Mouse (Mus musculus): ENCODE measurements around the gene Lrrc75a. TPM values are rescaled to one million over a fixed set of nuclear protein-coding genes. Genes with fewer than 3 reads are reported as not detected.

Lrrc75a gene
- total RNA-seq, 1 experiment from 2014 or later = 1.3 TPM

DNA sequence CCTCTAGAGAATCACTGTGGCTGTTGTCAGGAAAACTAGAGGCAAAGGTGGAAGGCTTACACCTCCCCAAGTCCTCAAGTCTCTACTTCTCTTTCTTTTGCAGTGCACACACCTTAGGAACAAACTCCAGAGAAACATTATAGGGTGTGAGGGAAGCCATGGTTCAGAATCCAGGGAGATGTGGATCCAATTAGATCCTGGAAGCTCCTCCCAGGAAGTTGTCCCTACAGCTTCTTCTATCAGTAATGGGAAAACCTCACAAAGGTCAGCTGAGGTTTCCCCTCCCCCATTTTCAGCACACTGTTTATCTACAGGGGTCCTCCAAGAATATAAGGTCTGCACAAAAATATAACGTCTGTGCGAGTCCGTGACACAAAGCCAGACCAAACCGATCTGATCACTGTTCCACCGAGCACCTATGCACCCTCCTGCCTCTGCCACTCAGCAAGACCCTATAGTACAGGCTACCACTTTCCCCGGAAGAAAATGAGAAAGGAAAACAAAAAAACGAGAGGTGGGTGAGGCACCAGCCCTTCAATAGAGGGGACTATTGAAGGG, 1.3 kb downstream of the Lrrc75a start:
- ATAC-seq (replicated peaks; ENCODE audit: insufficient number of reproducible peaks, low FRiP score, low TSS enrichment, poor library complexity, severe bottlenecking) = no peak

DNA sequence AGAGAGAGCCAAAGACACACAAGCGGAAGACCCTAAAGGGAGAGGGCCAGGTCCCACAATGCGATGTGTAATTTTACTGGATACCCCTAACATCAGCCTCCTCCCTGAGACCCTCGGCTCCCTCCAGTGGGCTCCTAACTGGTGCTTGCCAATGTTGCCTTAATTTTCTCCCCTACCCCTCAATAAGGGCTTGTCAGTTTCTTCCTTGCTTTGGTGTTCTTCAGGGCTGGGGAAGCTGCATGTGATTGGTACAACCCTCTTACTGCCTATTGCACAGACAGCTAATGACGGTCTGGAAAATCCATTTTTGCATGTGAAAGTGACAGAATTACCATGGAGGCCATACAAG, 1.9 kb downstream of the Lrrc75a start:
- ATAC-seq (replicated peaks; ENCODE audit: insufficient number of reproducible peaks, low FRiP score, low TSS enrichment, poor library complexity, severe bottlenecking) = no peak

DNA sequence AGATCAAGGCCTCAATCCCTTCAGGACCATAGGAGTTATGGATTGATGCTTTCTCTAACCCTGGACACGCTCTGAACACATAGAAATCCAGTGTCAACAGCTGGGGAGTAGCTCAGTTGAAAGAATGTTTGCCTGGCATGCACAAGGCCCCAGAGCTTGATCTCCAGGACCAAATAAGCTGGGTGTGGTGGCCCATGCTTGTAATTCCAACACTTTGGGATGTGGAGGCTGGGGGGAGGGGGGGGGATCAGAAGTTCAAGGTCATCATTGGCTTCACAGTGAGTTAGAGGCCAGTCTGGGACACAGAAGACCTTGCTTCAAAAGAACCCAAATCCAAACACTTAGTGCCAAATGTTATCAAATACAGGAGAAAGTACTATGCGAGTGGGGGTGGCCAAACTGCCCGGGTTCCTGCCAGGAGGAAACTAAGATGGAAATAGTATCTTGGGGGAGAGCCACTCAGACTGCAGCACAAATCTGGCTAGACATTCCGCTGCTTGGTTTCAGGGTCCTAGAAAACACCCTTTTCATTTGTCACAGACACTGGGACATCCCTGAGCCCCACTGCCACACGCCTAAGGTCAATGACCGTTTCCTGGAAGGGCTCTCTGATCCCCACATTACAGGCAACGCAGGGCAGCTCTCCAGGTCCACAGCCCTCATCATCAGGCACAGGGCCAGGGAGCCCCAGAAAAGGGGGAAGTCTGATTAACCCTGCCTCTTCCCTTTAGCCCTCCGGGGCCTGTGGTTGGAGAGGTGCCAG, 2.4 kb downstream of the Lrrc75a start:
- peak; percentile 41; the same call in 1 of the 2 replicates for ATAC-seq (replicated peaks; ENCODE audit: insufficient number of reproducible peaks, low FRiP score, low TSS enrichment, poor library complexity, severe bottlenecking)

- no peak for ATAC-seq (replicated peaks; ENCODE audit: insufficient number of reproducible peaks, low FRiP score, low TSS enrichment, poor library complexity, severe bottlenecking)
Measured at GRCm38 (mm10) chr11:62645337-62645675, 3.0 kb downstream of the Lrrc75a start.

- no peak for ATAC-seq (replicated peaks; ENCODE audit: insufficient number of reproducible peaks, low FRiP score, low TSS enrichment, poor library complexity, severe bottlenecking)
Measured at GRCm38 (mm10) chr11:62644602-62645336, 3.6 kb downstream of the Lrrc75a start.

GRCm38 (mm10) chr11:62643681-62644363, 4.5 kb downstream of the Lrrc75a start:
- ATAC-seq (replicated peaks; ENCODE audit: insufficient number of reproducible peaks, low FRiP score, low TSS enrichment, poor library complexity, severe bottlenecking) = no peak

GRCm38 (mm10) chr11:62643011-62643631, 5.2 kb downstream of the Lrrc75a start:
- ATAC-seq (replicated peaks; ENCODE audit: insufficient number of reproducible peaks, low FRiP score, low TSS enrichment, poor library complexity, severe bottlenecking) = no peak

GRCm38 (mm10) chr11:62642023-62642844, 6.1 kb downstream of the Lrrc75a start:
- ATAC-seq (replicated peaks; ENCODE audit: insufficient number of reproducible peaks, low FRiP score, low TSS enrichment, poor library complexity, severe bottlenecking) = no peak

DNA sequence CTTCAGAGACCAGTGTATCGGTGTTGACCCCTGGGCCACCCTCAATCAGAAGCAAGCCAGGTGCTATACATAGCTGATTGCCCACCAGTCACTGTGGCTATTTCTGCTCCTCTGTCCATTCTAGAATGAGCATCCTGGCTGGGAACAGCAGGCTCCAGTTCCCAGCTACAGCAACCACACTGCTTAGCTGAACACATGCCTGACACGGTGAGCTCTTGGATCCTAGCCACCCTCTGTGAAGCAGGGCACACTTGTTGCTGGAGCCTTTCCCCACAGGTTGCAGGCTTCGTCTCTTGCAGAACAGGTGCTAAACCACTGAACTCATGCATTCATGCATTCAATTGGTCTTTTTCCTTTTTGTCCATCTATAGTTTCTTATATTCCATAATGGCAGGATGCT, 7.9 kb downstream of the Lrrc75a start:
- ATAC-seq (replicated peaks; ENCODE audit: insufficient number of reproducible peaks, low FRiP score, low TSS enrichment, poor library complexity, severe bottlenecking) = no peak

- ATAC-seq (replicated peaks; ENCODE audit: insufficient number of reproducible peaks, low FRiP score, low TSS enrichment, poor library complexity, severe bottlenecking) = no peak
Measured at GRCm38 (mm10) chr11:62638402-62638801, 9.9 kb downstream of the Lrrc75a start.

DNA sequence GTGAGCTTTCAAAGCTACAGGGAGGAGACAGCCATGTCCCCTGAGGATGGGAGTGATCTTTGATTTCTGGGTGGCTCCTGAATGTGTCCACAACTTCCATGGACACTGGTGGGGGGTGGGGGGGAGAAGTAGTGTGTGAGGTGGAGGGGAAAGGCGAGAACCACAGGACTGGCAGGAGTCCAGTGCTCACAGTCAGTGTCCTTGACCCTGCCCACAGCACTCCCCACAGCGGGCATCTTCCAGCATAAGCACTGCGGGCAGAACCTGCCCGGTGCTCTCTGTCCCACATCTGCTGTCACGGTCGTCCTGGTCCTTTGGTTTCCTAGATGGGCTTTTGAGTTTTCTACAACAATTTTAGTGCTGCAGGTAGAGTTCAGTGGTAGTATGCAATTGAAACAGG, 10.5 kb downstream of the Lrrc75a start:
- no peak for ATAC-seq (replicated peaks; ENCODE audit: insufficient number of reproducible peaks, low FRiP score, low TSS enrichment, poor library complexity, severe bottlenecking)

- ATAC-seq (replicated peaks; ENCODE audit: insufficient number of reproducible peaks, low FRiP score, low TSS enrichment, poor library complexity, severe bottlenecking) = no peak
Measured at GRCm38 (mm10) chr11:62637401-62637800, 10.9 kb downstream of the Lrrc75a start.

DNA sequence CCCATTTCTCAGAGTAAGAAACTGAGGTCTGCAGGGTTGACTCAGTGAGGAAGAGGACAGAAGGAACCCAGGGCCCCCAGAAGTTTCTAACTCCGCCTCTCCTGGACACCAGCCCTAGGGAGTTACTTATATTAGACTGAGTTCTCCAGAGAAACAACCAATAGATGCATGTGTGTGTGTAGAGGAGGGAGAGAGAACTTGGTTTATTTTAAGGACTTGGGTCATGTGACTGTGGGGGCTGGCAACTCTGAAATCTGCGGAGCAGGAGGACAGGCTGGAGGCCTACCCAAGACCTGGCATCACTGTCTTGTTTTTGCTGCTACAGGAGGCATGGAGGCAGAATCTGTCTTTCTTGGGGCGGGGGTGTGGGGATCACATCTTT, 11.5 kb downstream of the Lrrc75a start:
- no peak for ATAC-seq (replicated peaks; ENCODE audit: insufficient number of reproducible peaks, low FRiP score, low TSS enrichment, poor library complexity, severe bottlenecking)

DNA sequence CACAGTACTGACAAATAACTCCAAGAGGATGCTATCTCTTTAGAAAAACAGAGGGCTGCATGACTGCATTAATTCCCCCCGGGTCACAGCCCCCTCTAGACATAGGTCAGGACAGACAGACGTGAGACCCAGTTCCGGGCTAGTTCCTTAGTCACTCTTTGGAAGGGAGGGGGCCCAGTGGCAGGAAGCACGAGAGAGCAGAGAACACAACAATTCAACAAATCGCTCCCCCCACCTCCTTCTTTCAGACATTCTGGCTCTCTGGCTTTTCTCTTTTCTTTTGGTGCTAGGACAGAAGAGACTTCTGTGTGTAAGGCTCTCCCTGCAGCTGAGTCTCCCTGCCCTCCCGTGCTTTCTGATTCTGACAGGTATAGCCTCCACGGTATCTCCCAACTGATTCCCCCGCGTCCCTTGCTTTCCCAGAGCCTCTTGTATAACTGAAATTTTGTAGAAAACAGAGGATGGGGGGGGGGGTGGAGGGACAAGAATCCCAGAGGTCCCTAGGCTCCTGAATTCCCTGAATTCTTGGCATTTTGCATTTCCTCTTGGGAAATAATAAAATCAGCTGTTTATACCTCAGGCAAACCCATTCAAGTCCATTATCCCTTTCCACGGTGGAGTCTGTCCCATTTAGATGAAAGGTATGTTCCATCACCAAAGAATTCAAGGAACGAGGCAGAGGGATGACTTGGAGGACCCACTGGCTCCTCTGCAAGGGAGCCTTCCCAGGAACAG, 12.1 kb downstream of the Lrrc75a start:
- no peak for ATAC-seq (replicated peaks; ENCODE audit: insufficient number of reproducible peaks, low FRiP score, low TSS enrichment, poor library complexity, severe bottlenecking)

DNA sequence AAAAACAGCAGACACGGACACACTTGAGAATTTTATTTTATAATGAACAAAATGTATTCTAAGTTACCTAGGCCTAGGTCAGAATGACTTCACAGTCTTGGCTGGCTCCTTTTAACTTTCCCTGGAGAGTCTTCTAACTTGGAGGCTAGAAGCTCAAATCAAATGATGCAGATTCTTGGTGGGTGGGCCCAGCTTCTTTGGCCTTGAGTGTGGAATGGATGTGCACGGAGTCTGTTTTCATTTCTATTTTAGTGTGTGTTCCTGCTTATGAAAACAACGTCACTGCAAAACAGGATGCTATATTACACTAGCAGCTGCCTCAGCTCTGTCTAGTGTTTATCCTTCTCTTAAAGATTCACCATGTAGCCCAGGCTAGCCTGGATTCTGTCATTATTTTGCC, 12.9 kb downstream of the Lrrc75a start:
- no peak for ATAC-seq (replicated peaks; ENCODE audit: insufficient number of reproducible peaks, low FRiP score, low TSS enrichment, poor library complexity, severe bottlenecking)

DNA sequence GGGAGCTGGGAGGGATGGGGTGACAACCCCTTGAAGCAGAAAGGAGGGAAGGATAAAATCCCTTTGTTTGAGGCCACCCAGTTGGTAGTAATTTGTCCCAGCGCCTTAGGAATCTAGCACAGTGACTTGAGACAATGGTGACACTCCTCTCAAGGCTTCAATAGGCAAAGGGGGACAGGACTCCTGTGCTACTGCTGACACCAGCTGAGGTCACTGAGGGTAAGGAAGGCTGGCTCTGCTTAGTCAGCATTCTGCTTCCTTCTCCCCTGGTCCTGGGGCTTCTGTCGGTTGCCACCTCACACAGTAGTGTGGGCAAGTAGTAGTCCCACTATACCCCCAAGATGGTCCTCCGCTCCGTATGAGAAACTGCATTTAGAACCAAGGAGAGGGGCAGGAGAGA, 17.2 kb downstream of the Lrrc75a start:
- no peak for ATAC-seq (replicated peaks; ENCODE audit: insufficient number of reproducible peaks, low FRiP score, low TSS enrichment, poor library complexity, severe bottlenecking)

- ATAC-seq (replicated peaks; ENCODE audit: insufficient number of reproducible peaks, low FRiP score, low TSS enrichment, poor library complexity, severe bottlenecking) = no peak
Measured at GRCm38 (mm10) chr11:62630225-62630821, 18.0 kb downstream of the Lrrc75a start.
